Mouse (Mus musculus) ovary, postnatal 10 days (tissue): Measurements from ENCODE around the gene Tssk6.
A peak's percentile ranks its signal among the peaks of the same experiment; 100 is the strongest.

Experiments
- DNase-seq: peaks from one replicate; pipeline ENCODE4 v3.0.0; 2022; ENCODE audit warnings: low spot score

Gene Tssk6

GRCm38 (mm10) chr8:69884141-69884540 lies 17.8 kb upstream of the Tssk6 start:
- no peak for DNase-seq

- no peak for DNase-seq
Observed at GRCm38 (mm10) chr8:69887289-69888243, 14.4 kb upstream of the Tssk6 start, which contains the start of gene Cilp2. TSS of gene Cilp2 (minus strand) at chr8:69887687.

GRCm38 (mm10) chr8:69888244-69888866 lies 13.6 kb upstream of the Tssk6 start:
- DNase-seq = no peak

- DNase-seq = no peak
Observed at GRCm38 (mm10) chr8:69888902-69889301, 13.1 kb upstream of the Tssk6 start.

- DNase-seq = no peak
Observed at GRCm38 (mm10) chr8:69890813-69891241, 11.2 kb upstream of the Tssk6 start.

- no peak for DNase-seq
Observed at GRCm38 (mm10) chr8:69893863-69894262, 8.1 kb upstream of the Tssk6 start.

GRCm38 (mm10) chr8:69894836-69895332 lies 7.1 kb upstream of the Tssk6 start:
- no peak for DNase-seq

GRCm38 (mm10) chr8:69895772-69896451 lies 6.1 kb upstream of the Tssk6 start:
- no peak for DNase-seq

GRCm38 (mm10) chr8:69897857-69898256 lies 4.1 kb upstream of the Tssk6 start:
- DNase-seq = no peak

- DNase-seq = no peak
Observed at GRCm38 (mm10) chr8:69899876-69900275, 2.1 kb upstream of the Tssk6 start.

- no peak for DNase-seq
Observed at GRCm38 (mm10) chr8:69900895-69901451, 1.0 kb upstream of the Tssk6 start.

GRCm38 (mm10) chr8:69901484-69902162 lies 361 bp upstream of the Tssk6 start:
- peak; percentile 98 for DNase-seq

- peak; percentile 94 for DNase-seq
Observed at GRCm38 (mm10) chr8:69903063-69903542, 1.1 kb downstream of the Tssk6 start.

GRCm38 (mm10) chr8:69904096-69904495 lies 2.1 kb downstream of the Tssk6 start:
- DNase-seq = no peak

- no peak for DNase-seq
Observed at GRCm38 (mm10) chr8:69906260-69906659, 4.3 kb downstream of the Tssk6 start.

GRCm38 (mm10) chr8:69907106-69907505 lies 5.1 kb downstream of the Tssk6 start:
- DNase-seq = no peak

- DNase-seq = no peak
Observed at GRCm38 (mm10) chr8:69911917-69912316, 9.9 kb downstream of the Tssk6 start.

- no peak for DNase-seq
Observed at GRCm38 (mm10) chr8:69912478-69913074, 10.6 kb downstream of the Tssk6 start.

- DNase-seq = no peak
Observed at GRCm38 (mm10) chr8:69914526-69914925, 12.5 kb downstream of the Tssk6 start.

- DNase-seq = no peak
Observed at GRCm38 (mm10) chr8:69915748-69916147, 13.8 kb downstream of the Tssk6 start.

- DNase-seq = no peak
Observed at GRCm38 (mm10) chr8:69918506-69918905, 16.5 kb downstream of the Tssk6 start.
